Comparison of ENCODE assay signal across 1 mouse cellular context in genomic region chr2:181242314-181242665, GRCm38 (mm10).
TF ChIP-seq lines count a peak whose summit lies in the region.

No protein-coding gene starts in this region.

TF ChIP-seq in MEL, 35 proteins besides CTCF, POLR2A, EP300 and RAD21:
- TF ChIP-seq POLR2AphosphoS5 (IDR thresholded peaks at IDR 0.05; ENCODE audit: borderline replicate concordance, low read depth, low read length) = no peak
- no peak for TF ChIP-seq USF1 (IDR thresholded peaks at IDR 0.05; ENCODE audit: low read depth, low read length)
- TF ChIP-seq TAL1 (IDR thresholded peaks at IDR 0.05; ENCODE audit: low read length) = no peak
- TF ChIP-seq ZKSCAN1 (IDR thresholded peaks at IDR 0.05; ENCODE audit: low read depth, low read length) = no peak
- no peak for TF ChIP-seq MAX (IDR thresholded peaks at IDR 0.05; ENCODE audit: low read length)
- TF ChIP-seq JUND (IDR thresholded peaks at IDR 0.05; ENCODE audit: low read depth, low read length) = no peak
- no peak for TF ChIP-seq MAFK (IDR thresholded peaks at IDR 0.05; ENCODE audit: borderline replicate concordance, low read depth, low read length)
- TF ChIP-seq GATA1 (IDR thresholded peaks at IDR 0.05; ENCODE audit: low read depth, low read length) = no peak
- TF ChIP-seq MAZ (IDR thresholded peaks at IDR 0.05; ENCODE audit: low read depth, low read length) = no peak
- no peak for TF ChIP-seq E2F4 (IDR thresholded peaks at IDR 0.05; ENCODE audit: borderline replicate concordance, low read depth, low read length)
- no peak for TF ChIP-seq RCOR1 (IDR thresholded peaks at IDR 0.05; ENCODE audit: low read depth, low read length)
- TF ChIP-seq MYC (IDR thresholded peaks at IDR 0.05; ENCODE audit: low read depth, low read length) = no peak
- TF ChIP-seq NRF1 (IDR thresholded peaks at IDR 0.05; ENCODE audit: insufficient read depth, low read depth, low read length, poor library complexity, severe bottlenecking) = no peak
- TF ChIP-seq KAT2A (conservative IDR thresholded peaks at IDR 0.05; ENCODE audit: low read depth, low read length) = no peak
- TF ChIP-seq SIN3A (IDR thresholded peaks at IDR 0.05; ENCODE audit: low read length) = no peak
- no peak for TF ChIP-seq NELFE (IDR thresholded peaks at IDR 0.05; ENCODE audit: low read depth, low read length)
- no peak for TF ChIP-seq UBTF (IDR thresholded peaks at IDR 0.05; ENCODE audit: borderline replicate concordance, insufficient read depth, low read depth, low read length)
- no peak for TF ChIP-seq ETS1 (IDR thresholded peaks at IDR 0.05; ENCODE audit: low read depth, low read length)
